Mouse (Mus musculus) hindbrain, embryonic 14.5 days (tissue): ENCODE measurements at regions not wholly inside any gene's neighbourhood (a gene's known extent, or its start where the extent isn't known, plus 50 kb on each side); places are given as distances from the start of the nearest gene placed in this dataset.

Experiments
- ATAC-seq: fragments of 200-750 bp; cut with Nextera tagmentation; 2 replicates; pipeline ENCODE4 v1.8.0; 2017; ENCODE audit warnings: moderate number of reproducible peaks, mild to moderate bottlenecking, moderate TSS enrichment, moderate library complexity; ENCODE audit not compliant: low FRiP score
- DNase-seq: peaks from one replicate; pipeline ENCODE4 v3.0.0-alpha.2; 2015; ENCODE audit warnings: low spot score
- H3K27ac ChIP-seq: fragments of 300-500 bp; sonication (generic); 2 replicates; pipeline ENCODE4 v1.5.1; 2014; ENCODE audit warnings: mild to moderate bottlenecking, moderate library complexity
- H3K27me3 ChIP-seq: fragments of 300-500 bp; sonication (generic); 2 replicates; pipeline ENCODE4 v1.6.1; 2014; ENCODE audit warnings: mild to moderate bottlenecking, low read length, mixed read lengths; ENCODE audit not compliant: control insufficient read depth, insufficient read depth
- H3K36me3 ChIP-seq: fragments of 300-500 bp; sonication (generic); replicated peaks from 2 replicates; pipeline ENCODE4 v1.6.1; 2014; ENCODE audit not compliant: control insufficient read depth, insufficient read depth
- H3K4me1 ChIP-seq: fragments of 300-500 bp; sonication (generic); replicated peaks from 2 replicates; pipeline ENCODE4 v1.6.1; 2014; ENCODE audit warnings: antibody characterized with exemption, low read length, mixed read lengths; ENCODE audit not compliant: control insufficient read depth, insufficient read depth
- H3K4me2 ChIP-seq: fragments of 300-500 bp; sonication (generic); replicated peaks from 2 replicates; pipeline ENCODE4 v1.6.1; 2014; ENCODE audit warnings: mild to moderate bottlenecking, moderate library complexity
- H3K4me3 ChIP-seq: fragments of 300-500 bp; sonication (generic); replicated peaks from 2 replicates; pipeline ENCODE4 v1.5.1; 2014; ENCODE audit warnings: mild to moderate bottlenecking, low read length
- H3K9ac ChIP-seq: fragments of 300-500 bp; sonication (generic); 2 replicates; pipeline ENCODE4 v1.6.1; 2014
- H3K9me3 ChIP-seq: fragments of 300-500 bp; sonication (generic); 2 replicates; pipeline ENCODE4 v1.6.1; 2016; ENCODE audit warnings: low read length; ENCODE audit not compliant: control insufficient read depth
- WGBS: fragments of 180-500 bp; shearing (Covaris S2); extraction: QIAGEN DNeasy Blood & Tissue Kit; methylation state at CpG from one replicate; pipeline ENCODE4 v1.1.7; 2014; 5-methylcytosine and 5-hydroxymethylcytosine counted together

- Histone ChIP-seq H3K4me1 (no peaks in the 10 kb centered on the region), H3K36me3 (no peaks in the 10 kb centered on the region), H3K9ac (no peak overlapping the region), H3K4me3 (no peak overlapping the region), H3K27me3 (no peaks in the 10 kb centered on the region), H3K9me3 (no peaks in the 10 kb centered on the region), H3K4me2 (no peak overlapping the region), H3K27ac (no peak overlapping the region)
- WGBS, result 85% methylated on average over 1 of the region's 1 CpGs
- DNase-seq (no peak), ATAC-seq (no peak)
Observed at GRCm38 (mm10) chr2:47914270-47914669, 899.6 kb upstream of the Acvr2a start.

- Histone ChIP-seq H3K4me3 (no peak overlapping the region), H3K27me3 (no peaks in the 10 kb centered on the region), H3K27ac (no peak overlapping the region), H3K36me3 (no peaks in the 10 kb centered on the region), H3K9me3 (no peaks in the 10 kb centered on the region), H3K4me1 (no peaks in the 10 kb centered on the region), H3K9ac (no peak overlapping the region), H3K4me2 (no peak overlapping the region)
- 82% methylated on average over 4 of the region's 4 CpGs for WGBS
- no peak for ATAC-seq
- no peak for DNase-seq
Observed at GRCm38 (mm10) chr2:47914986-47915485, 898.9 kb upstream of the Acvr2a start.

GRCm38 (mm10) chr2:47922965-47923364, 890.9 kb upstream of the Acvr2a start:
- Histone ChIP-seq H3K36me3 (no peaks in the 10 kb centered on the region), H3K9ac (no peak overlapping the region), H3K27me3 (no peaks in the 10 kb centered on the region), H3K4me3 (no peak overlapping the region), H3K27ac (no peak overlapping the region), H3K9me3 (no peaks in the 10 kb centered on the region), H3K4me1 (no peaks in the 10 kb centered on the region), H3K4me2 (no peak overlapping the region)
- ATAC-seq (no peak), DNase-seq (no peak)

GRCm38 (mm10) chr2:47926620-47927019, 887.3 kb upstream of the Acvr2a start:
- Histone ChIP-seq H3K4me2 (no peak overlapping the region), H3K9me3 (no peaks in the 10 kb centered on the region), H3K27me3 (no peaks in the 10 kb centered on the region), H3K36me3 (no peaks in the 10 kb centered on the region), H3K4me3 (no peak overlapping the region), H3K9ac (no peak overlapping the region), H3K4me1 (no peaks in the 10 kb centered on the region), H3K27ac (no peak overlapping the region)
- DNase-seq, result no peak
- ATAC-seq, result no peak

GRCm38 (mm10) chr2:47945061-47945460, 868.8 kb upstream of the Acvr2a start:
- no peak for DNase-seq
- no peaks in the 10 kb centered on the region for H3K4me1 ChIP-seq
- no peaks in the 10 kb centered on the region for H3K36me3 ChIP-seq
- no peak overlapping the region for H3K9ac ChIP-seq
- H3K27ac ChIP-seq, result no peak overlapping the region
- H3K4me3 ChIP-seq, result no peak overlapping the region
- H3K4me2 ChIP-seq, result no peak overlapping the region
- ATAC-seq, result no peak
- H3K9me3 ChIP-seq, result no peaks in the 10 kb centered on the region
- H3K27me3 ChIP-seq, result no peaks in the 10 kb centered on the region

- 71% methylated on average over 1 of the region's 1 CpGs for WGBS
Observed at GRCm38 (mm10) chr2:47991132-47991531, 822.8 kb upstream of the Acvr2a start.

GRCm38 (mm10) chr2:47994185-47994584, 819.7 kb upstream of the Acvr2a start:
- WGBS, result 62% methylated on average over 5 of the region's 5 CpGs
- H3K9ac ChIP-seq, result no peak overlapping the region
- H3K4me2 ChIP-seq, result no peak overlapping the region
- no peaks in the 10 kb centered on the region for H3K27me3 ChIP-seq
- no peak overlapping the region for H3K4me3 ChIP-seq
- no peak for ATAC-seq
- no peak overlapping the region for H3K27ac ChIP-seq
- H3K36me3 ChIP-seq, result no peaks in the 10 kb centered on the region
- no peaks in the 10 kb centered on the region for H3K4me1 ChIP-seq
- H3K9me3 ChIP-seq, result no peaks in the 10 kb centered on the region
- DNase-seq, result no peak

More at GRCm38 (mm10) chr2:47991132-47991531, 822.8 kb upstream of the Acvr2a start:
- ATAC-seq, result no peak
- Histone ChIP-seq H3K4me1 (no peaks in the 10 kb centered on the region), H3K4me3 (no peak overlapping the region), H3K4me2 (no peak overlapping the region), H3K27ac (no peak overlapping the region), H3K27me3 (no peaks in the 10 kb centered on the region), H3K9ac (no peak overlapping the region), H3K9me3 (no peaks in the 10 kb centered on the region), H3K36me3 (no peaks in the 10 kb centered on the region)
- no peak for DNase-seq

- DNase-seq, result no peak
- H3K4me2 ChIP-seq, result no peak overlapping the region
- no peak for ATAC-seq
- no peak overlapping the region for H3K27ac ChIP-seq
- no peaks in the 10 kb centered on the region for H3K36me3 ChIP-seq
- 84% methylated on average over 6 of the region's 6 CpGs for WGBS
- no peak overlapping the region for H3K9ac ChIP-seq
- H3K9me3 ChIP-seq, result no peaks in the 10 kb centered on the region
- no peak overlapping the region for H3K4me3 ChIP-seq
- no peaks in the 10 kb centered on the region for H3K27me3 ChIP-seq
- H3K4me1 ChIP-seq, result no peaks in the 10 kb centered on the region
Observed at GRCm38 (mm10) chr2:48001230-48001629, 812.7 kb upstream of the Acvr2a start.

- Histone ChIP-seq H3K27me3 (no peaks in the 10 kb centered on the region), H3K9me3 (no peaks in the 10 kb centered on the region), H3K27ac (no peak overlapping the region), H3K4me2 (no peak overlapping the region), H3K4me3 (no peak overlapping the region), H3K9ac (no peak overlapping the region), H3K36me3 (no peaks in the 10 kb centered on the region), H3K4me1 (no peaks in the 10 kb centered on the region)
- DNase-seq (peak; percentile 94), ATAC-seq (peak; percentile 77)
- 55% methylated on average over 11 of the region's 11 CpGs for WGBS
Observed at GRCm38 (mm10) chr2:48001800-48002507, 812.0 kb upstream of the Acvr2a start.

GRCm38 (mm10) chr2:48010308-48010707, 803.6 kb upstream of the Acvr2a start:
- 82% methylated on average over 2 of the region's 2 CpGs for WGBS
- H3K27ac ChIP-seq, result no peak overlapping the region
- no peaks in the 10 kb centered on the region for H3K27me3 ChIP-seq
- no peak overlapping the region for H3K9ac ChIP-seq
- no peaks in the 10 kb centered on the region for H3K4me1 ChIP-seq
- ATAC-seq (no peak), DNase-seq (no peak)
- H3K4me2 ChIP-seq, result no peak overlapping the region
- H3K36me3 ChIP-seq, result no peaks in the 10 kb centered on the region
- H3K9me3 ChIP-seq, result no peaks in the 10 kb centered on the region
- H3K4me3 ChIP-seq, result no peak overlapping the region
